Mouse (Mus musculus): ENCODE data around the gene Nr4a3. TPM values are rescaled to one million over a fixed set of nuclear protein-coding genes. Genes with fewer than 3 reads are reported as not detected.
A peak's percentile ranks its signal among the peaks of the same experiment; 100 is the strongest.

The Nr4a3 gene
- total RNA-seq, 2 experiments from 2014 or later, result 28.0 to 54.2 TPM

DNA sequence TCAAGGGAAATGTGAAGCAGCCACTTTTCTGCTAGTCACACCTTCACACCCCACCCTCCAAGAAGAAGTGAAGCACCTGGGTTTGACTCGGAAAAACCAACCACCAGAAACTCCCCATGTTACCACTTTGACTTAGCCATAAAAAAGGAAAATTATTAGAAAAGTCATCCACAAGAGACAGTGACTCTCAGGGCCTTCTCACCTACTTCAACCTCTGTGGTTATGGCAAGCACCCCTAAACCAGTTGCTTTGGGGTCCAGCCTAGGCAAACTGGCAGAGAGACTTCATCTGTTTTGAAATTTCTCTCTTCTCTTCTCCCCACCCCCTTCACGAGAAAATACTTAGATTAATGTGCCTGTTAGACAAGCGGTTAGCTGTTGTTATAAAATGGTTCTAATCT lies 5.1 kb downstream of the Nr4a3 start:
- DNase-seq, result no peak

DNA sequence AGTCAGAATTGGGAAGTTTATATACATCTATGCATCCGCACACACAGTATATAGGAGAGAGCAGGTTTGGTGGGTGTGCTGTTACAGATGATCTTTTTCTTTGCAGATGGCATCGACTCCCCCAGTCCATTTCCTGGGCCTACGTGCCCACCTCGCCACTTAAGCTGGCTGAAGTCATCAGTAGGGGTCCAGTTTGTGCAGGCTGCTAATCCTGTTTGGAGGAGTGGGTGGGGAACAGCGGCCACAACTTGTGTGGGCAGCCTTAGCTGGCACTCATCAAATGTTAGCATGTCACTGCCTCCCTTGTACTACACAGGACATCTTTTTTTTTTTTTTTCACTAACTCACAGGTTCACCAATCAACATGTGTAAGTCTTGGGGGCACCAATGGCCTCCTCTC lies 5.5 kb downstream of the Nr4a3 start:
- DNase-seq, result no peak

DNA sequence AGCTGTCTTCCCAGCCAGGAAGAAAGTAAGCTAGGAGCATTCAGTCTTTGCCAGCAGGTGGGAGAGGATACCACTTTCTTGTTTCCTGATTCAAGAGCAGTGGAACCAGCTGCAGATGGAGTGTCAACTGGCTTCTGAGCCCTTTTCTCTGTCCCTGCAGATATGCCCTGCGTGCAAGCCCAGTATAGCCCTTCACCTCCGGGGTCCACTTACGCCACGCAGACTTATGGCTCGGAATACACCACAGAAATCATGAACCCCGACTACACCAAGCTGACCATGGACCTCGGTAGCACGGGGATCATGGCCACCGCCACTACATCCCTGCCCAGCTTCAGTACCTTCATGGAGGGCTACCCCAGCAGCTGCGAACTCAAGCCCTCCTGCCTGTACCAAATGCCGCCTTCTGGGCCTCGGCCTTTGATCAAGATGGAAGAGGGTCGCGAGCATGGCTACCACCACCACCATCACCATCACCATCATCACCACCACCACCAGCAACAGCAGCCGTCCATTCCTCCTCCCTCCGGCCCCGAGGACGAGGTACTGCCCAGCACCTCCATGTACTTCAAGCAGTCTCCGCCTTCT lies 6.2 kb downstream of the Nr4a3 start:
- no peak for DNase-seq

DNA sequence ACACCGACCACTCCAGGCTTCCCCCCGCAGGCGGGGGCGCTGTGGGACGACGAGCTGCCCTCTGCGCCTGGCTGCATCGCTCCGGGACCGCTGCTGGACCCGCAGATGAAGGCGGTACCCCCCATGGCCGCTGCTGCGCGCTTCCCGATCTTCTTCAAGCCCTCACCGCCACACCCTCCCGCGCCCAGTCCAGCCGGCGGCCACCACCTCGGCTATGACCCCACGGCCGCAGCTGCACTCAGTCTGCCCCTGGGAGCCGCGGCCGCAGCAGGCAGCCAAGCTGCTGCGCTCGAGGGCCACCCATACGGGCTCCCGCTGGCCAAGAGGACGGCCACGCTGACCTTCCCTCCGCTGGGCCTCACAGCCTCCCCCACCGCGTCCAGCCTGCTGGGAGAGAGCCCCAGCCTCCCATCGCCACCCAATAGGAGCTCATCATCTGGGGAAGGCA lies 6.7 kb downstream of the Nr4a3 start:
- peak; percentile 57 for DNase-seq

DNA sequence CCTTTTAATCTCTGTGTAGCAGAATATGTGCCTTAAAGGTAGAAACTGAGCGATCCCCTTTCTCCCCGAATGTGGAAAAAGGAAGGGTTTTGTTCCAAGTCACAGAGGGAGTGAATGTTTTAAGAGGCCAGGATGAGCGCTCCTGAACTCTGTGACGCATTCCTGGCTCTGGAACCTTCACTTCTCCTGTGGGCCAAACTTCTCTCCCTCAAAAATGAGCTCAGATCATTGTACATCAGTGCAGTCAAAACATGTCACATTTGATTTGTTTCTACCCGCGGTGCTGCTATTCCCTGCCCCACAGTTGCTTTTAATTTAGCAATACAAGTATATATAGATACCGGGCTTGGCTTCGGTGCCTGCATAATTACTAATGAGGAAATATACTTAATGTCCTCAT lies 16.8 kb downstream of the Nr4a3 start:
- DNase-seq, result no peak

DNA sequence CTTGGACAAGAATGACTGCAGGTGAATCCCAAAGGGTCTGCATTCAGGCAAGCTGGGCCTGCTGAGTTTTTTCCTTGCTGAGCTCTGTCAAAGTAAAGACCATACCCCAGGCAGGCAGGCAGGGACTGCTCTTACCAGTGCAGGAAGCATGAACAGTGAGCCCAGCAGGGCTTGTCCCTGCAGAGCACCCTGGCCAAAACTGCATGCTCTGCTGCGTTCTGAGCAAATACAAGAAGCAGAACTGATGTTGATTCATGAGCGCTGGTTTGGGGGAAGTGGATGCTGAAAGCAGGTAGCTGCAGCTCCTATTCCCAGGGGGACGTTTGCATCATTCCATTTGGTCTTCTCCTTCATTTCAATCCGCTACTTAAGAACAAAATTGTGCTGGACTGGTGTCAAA lies 19.4 kb downstream of the Nr4a3 start:
- DNase-seq, result no peak

DNA sequence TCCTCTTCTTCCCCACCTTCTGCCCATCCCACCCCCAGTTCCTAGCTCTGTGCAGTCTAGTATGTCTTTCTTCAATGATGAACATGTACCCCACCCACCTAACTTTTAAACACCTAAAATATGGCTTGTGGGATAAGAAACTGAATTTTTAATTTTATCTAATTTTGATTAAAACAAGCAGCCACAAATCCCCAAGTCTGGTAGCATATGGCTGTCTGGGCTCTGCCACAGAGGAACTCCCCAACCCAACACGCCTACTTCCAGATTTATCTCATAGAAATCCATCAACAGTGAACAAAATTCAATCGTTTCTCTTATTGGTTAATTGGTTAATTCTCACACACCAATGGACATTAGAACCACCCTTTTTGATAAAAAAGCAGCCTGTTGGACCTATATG lies 21.7 kb downstream of the Nr4a3 start:
- DNase-seq, result no peak

DNA sequence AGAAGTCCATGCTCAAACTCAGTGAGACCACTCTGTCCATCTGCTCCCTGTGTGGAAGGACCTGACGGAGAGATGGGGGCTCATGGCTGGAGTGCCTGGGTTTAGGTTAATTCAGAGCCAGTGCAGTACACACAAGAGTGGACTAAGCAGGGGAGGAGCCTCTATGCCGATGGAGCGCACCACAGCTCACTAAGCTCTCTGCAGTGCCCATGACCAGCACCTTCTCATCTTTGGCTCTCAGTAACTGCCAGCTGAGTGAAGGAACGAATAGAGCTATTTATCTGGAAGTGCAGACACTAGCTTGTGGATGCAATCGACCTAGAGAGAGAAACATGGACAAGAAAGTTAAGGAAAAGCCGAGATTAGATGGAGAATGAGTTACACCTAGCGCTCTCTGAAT lies 24.2 kb downstream of the Nr4a3 start:
- no peak for DNase-seq

DNA sequence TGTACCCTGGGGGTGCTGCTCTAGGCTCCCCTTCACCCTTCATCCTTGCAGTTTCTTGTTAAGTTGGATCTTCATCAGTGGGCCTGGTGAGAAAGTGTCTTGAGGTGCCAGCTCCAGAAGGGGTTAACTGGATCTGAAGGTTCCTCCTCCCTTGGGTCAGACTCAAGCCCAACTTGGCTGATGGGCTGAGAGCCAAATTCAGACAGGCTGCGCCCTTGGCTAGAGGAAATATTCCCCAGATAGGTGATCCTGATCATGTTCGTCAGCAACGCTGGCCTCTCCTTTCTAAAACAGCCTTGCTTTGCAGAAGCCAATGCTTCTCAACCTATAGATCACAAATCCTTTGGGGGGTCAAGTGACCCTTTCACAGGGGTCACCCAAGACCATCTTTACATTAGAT lies 27.1 kb downstream of the Nr4a3 start:
- DNase-seq, result peak; percentile 72

DNA sequence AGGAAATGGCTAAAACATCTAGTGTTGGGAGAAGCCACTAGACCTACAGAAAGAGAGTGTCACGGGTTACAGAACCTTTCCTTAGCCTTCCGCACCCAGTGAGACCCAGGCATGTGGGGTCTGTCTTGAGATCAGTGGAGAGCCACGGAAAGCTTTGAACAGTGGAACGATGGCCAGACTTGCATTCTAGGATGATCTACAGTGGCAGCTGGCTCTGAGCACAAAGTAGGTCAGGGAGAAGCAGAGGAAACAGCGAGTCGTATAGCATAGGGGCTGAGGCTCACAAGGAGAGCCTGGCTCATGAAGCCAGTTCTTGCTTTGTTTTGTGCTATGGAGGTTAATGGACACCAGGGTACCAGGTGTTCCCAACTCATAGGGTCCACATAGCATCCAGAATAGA lies 28.4 kb downstream of the Nr4a3 start:
- no peak for DNase-seq

DNA sequence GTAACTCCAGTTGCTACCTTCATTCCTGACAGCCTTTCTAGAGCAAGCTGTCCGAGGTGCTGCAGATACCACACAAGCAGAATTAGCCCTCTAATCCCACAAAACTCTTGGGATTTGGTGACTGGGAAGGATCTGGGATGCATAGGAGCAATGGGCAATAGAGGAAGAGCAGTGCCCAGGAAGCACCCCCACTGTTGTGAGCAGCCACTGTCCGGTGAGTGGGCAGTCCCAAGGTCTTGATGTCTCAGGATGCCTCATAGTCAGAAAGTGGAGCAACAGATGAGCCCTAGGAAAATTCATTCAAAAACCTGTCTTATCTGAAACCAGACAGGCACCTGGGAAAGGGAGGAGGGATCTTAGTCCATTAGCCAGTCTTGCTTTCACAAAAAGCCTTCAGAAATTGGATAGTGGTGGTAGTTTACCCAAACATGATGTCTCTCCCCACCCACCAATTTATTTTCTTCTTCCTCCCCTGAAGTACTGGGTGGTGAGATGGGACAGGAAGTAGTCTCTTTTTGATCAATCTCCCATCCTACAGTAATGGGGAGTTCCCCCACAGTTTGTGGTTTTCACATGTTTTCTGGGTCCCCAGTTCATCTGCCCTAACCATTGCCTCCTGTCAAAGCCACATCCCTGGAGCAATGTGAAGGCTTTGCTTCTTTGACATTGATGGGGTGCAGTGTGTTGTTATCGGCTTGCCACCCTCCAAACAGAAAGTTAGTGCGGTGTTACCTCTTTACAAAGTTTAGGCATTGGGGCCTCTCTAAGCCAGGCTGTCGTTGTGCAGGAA lies 29.7 kb downstream of the Nr4a3 start:
- DNase-seq, result no peak

DNA sequence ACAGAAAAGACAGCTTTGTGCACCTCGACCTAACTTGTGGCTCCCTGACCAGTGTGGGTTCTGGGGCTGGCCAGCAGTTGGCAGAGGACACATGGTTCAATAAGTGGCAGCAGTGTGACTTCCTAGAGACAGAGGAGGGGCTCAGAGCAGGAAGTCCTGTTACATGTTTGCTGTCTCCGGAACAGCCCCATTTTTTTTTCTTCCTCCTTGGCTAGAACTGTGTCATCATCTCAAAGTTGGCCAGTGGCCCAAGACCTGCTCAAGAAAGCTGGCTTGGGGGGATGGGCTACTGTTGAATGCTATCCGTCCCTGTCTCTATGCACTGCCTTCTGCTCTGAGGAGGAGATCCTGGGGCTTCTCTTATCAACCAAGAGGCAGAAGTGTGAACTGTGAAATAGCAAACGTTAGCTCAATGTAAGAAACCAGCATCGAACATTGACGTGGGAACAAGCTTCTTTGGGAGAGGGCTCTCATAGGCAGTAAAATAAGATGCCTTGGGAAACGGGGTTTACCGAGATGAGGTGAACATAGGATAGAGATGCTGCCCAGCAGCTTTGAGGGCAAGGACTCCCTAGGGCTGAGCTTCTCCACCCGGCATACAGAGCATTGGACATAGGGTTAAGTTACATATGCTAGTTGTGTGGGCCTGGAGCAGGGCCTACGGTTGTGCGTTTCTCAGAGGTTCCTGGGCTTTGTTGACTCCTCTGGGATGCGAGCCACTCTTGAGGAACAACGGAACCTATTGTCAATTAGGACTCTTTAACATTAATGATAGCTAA lies 31.9 kb downstream of the Nr4a3 start:
- peak; percentile 51 for DNase-seq

DNA sequence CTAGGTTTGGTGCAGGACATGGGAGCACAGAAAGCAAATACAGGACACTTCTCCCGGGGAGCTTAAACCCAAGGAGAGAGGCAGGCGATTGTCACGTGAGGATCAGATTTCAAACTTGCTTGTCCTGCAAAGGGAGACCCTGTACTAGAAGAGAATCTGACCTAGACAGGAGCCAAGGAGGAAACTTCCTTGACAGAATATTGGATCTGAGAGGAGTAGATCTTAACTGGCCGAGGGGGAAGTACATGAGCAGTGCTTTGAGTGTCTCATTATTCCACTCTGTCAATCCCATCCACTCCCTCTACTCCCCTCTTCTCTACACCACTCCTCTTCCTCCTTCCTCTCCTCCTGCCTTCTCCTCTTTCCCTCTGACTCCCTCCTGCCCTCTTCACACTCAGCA lies 33.3 kb downstream of the Nr4a3 start:
- DNase-seq, result no peak

DNA sequence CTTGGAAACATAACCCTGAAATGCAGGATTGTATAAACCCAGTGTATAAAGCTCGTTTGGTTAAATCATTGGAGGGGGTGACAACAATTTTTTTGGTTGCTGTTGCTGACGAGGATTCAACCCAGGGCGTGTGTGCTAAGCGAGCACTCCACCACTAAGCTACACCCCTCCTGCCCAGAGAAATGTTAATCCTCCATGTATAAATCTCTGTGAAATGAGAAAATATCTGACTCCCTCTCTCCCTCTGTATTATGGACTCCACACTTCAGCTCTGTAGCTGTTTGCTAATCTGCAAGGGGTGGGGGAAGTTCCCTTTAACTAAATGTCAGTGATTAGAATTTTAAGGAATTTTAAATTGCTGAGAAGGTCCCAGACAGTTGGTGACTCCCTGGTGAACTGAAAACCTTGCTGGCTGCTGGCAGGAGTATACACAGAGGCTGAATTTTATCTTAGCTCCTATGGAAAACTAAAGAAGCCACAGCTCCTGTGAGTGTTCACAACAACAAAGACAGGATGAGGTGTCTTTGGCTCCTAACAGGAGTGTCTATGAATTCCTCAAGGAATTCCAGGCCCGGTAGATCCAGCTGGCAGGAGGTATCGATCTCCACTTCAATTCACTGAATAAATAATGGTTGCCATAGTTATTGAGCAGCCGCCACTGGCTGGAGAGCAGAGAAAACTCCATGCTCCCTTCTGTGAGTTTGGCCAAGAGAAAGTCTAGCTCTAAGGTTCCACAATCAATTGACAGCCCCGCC lies 34.5 kb downstream of the Nr4a3 start:
- no peak for DNase-seq

DNA sequence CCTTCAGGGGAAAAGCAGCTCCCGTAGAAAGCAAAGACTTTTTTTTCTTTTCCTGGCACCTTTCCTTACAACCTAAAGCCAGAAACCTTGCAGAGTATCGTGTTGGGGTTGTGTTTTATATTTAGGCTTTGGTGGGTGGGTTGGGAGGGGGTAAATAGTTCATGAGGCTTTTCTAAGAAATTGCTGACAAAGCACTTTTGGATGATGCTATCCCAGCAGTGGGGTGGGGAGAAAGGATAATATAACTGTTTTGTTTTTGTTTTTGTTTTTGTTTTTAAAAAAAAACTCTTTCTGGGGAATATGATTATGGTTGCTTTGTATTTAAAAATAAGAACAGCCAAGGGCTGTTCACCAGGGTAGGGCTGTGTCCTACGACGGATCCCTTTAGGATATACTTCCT lies 38.5 kb downstream of the Nr4a3 start:
- DNase-seq, result no peak

DNA sequence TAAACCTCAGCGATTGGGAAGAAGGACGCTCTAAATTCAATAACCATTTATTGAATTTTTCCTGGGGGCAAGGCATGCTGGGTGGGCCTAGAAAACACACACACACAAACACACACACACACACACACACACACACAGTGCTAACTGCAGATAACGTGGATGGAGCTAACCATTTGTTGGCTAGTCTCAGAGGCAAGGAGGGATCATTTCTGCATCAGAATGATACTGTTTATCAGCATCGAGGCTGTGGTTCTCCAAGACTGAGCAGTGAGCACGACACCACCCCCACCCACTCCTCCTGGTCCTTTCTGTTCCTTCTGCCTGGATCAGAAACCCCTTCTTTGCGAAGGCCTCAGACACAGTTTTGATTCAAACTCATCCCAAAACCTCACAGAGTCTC lies 41.7 kb downstream of the Nr4a3 start:
- DNase-seq, result no peak

DNA sequence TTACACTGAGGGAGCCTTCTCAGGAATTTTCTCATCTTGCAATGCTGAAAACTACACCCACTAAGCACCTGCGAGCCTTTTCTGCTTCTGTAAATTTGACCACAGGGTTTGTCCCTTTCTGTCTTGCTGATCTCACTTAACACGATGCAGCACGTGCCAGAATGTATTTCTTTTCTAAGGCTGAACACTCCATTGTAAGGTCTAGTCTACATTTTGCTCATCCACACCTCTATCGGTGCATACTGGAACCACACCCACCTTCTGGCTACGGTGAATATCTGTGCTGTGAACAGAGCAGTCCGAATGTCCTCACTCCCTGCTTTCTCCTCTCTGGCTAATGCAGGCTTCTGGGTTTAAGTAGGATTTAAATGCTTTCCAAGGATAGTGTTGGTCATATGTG lies 42.5 kb downstream of the Nr4a3 start:
- no peak for DNase-seq

DNA sequence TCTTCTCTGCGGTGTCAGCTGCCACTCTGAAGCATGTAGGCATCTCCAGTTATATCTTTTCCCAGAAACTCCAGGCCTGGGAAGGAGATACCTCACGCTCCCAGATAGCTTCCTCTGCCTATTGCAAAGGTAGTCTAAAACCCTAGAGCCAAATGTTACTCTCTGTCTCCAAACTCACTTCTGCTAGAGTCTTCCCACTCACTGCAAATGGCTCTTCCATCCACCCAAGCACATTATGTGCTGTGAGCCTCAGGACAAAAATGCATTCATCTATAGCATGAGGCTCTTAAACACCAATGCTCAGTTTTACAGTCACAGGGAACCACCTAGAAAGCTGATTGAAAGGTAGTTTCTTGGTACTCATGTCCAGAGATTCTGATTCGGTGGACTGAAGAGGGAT lies 48.3 kb downstream of the Nr4a3 start:
- DNase-seq, result no peak

DNA sequence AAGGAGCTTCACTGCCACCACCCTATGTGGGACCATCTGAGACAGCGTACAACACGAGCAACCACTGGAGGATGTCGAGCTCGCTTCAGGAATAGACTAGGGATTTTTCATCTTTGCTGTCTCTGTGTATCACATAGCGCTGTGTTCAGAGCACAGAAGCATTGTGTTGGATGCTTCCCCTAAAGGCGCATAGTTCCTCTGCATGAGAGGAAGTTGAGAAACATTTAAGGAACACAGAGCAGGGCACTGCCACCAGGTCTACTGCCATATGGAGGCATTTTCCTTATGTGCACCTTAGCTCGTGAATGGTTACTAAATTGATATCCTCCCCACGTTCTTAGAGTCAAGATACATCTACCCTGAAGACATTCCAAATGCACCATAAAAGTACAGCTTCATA lies 55.3 kb downstream of the Nr4a3 start:
- no peak for DNase-seq

DNA sequence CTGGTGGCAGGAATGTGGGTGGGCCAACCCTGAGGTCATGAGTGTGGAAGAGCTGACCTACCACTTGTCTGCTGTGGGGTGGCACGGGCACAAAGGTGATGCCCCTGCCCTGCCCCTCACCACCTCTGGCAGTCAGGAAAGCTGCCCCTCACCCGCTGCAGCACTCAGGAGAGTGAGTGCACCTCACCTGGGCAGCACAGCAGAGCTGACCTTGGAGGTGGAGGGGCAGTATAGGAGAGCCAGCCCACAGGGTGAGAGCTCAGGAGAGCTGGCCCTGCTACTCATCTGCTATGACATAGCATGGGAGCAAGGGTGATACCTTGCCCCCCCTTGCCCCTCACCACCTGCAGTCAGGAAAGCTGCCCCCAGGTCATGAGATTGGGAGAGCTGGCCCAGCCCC lies 57.0 kb downstream of the Nr4a3 start:
- no peak for DNase-seq

DNA sequence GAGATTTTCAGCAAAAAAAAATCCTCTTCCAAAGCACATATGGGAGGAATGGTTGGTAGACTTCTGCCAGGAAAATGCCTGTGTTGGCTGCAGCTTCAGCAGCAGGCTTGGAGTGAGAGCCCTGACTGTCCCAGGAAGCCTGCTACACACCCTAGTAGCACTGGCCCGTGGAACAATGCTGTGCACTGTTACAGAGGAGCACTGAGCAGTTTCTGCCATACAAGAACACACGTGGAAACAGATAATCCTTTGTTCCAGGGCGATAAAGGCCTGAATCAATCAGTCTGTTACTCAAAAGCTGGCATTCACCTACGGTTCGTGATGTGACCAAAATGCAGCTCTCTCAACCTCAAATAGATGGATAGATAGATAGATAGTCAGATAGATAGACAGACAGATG lies 60.4 kb downstream of the Nr4a3 start:
- DNase-seq, result no peak

DNA sequence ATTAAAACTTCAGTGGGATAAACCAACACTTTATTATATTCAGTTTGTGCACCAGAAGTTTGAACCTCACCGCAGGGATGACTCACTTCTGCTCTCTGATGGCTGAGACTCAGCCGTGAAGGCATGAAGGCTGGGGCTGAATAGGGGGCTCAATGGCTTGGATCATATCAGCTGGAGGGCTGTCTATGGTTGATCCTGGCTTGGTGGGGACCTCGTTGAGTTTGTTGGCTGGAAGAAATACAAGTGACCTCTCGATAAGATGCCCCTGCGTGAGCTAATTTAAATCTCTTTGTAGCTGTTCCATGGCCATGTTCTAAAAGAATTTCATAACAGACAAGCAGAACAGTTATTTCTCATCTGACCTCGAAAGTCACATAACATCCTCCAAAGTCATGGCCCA lies 62.1 kb downstream of the Nr4a3 start:
- peak; percentile 37 for DNase-seq

DNA sequence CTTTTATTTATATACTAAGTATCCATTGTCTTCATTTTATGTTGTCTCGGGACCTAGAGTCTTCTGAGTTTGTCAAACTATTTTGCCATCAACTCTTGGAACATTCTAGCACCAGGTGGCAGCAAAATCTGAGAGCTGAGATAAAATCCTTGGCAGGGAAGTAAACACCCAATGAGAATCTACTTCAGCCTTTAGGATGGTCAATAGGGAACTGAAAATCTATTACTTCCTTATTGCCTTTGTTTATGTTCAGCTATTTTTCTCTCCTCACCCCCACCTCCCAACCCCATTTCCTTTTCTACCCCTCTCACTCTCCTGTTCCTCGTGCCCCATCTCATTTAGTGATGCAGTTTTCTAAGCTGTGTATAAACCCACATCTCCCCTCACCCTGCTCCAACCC lies 63.6 kb downstream of the Nr4a3 start:
- DNase-seq, result no peak
